Mouse (Mus musculus) left cerebral cortex, adult 9 months (tissue): ENCODE results near the gene B230104I21Rik.

Experiments used
- DNase-seq, 2 experiments: peaks; one replicate each; pipeline ENCODE4 v3.0.0; 2022; ENCODE audit warnings: low spot score in 2 of 2

B230104I21Rik gene

GRCm38 (mm10) chr4:154348197-154348786 lies 12.4 kb downstream of the B230104I21Rik start:
- DNase-seq: no peak

- no peak for DNase-seq
Observed at GRCm38 (mm10) chr4:154352246-154352645, 16.3 kb downstream of the B230104I21Rik start.

DNA sequence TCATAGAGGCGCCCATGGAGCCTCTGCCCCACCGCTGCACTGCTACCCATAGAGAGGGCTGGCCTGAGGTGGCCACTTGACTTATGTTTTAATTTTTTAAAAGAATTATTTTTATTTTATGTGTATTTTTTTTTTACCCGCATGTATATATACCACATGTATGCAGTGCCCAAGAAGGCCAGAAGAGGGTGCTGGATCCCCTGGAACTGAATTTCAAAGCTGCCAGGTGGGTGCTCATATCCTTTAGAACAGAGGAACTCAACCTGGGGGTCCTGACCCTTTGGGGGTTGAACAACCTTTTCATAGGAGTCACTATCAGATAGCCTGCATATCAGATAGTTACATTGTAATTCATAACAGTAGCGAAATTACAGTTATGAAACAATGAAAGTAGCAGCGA lies 19.5 kb downstream of the B230104I21Rik start:
- no peak for DNase-seq

DNA sequence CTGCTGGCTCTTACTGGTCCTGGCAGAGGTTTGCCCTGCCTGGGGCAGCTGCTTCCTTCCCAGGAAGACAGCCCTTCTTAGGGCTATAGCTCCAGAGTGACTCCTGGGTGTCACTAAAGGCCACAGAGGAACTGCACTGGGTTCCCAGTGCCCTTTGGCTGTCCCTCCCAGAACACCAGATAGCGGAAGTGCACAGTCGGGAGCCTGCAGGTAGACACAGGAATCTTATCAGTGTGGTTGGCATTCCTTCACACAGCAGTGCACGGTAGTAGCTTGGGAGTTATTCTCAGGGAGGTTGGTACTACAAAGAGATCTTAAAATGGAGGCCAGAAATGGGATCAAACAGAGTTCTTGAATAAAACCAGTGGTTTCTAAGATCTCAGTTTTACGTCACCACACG lies 22.4 kb downstream of the B230104I21Rik start:
- no peak for DNase-seq

DNA sequence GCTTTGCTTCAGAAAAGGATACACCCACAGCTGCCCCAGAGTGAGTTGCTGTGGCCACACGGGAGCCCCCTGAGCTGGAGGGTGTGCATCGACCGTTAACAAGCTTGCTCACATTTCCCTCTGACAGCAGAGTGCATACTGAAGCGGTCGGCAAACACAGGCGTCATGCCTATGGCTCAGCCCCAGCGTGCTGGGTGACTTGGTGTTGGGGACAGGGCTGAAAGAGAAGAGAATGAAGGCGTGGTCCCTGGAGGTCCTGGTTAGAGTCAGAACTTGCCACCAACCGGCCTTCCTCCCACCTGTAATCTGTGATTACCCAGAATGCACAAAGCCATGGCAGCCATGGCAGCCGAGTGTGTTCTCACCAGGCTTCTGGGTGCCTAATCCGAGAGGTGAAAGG lies 22.9 kb downstream of the B230104I21Rik start:
- no peak for DNase-seq

DNA sequence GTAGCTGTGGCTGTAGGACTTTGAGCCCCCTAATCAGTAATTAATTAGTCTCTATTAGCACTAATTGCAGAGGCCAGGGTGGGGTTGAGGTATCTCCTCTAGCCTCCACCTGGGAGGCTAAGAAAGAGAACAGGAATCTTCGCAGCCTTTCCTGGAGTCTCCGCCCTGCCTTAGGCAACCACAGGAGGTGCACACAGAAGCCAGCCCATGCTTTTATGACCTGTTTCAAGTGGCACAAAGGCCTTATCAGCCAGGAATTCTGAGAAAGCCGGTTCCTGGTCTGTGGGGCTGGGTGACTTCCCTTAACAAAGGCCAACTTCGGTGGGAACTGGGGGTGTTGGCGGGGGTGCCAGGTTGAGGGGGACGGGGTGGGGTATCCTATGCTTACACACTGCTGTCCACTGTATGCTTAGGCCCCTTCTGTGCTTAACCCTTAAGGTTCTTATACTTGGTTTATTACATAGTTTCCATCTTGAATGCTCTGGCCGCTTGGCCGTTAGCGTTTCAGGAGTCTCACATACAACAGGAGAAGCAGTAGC lies 23.9 kb downstream of the B230104I21Rik start:
- DNase-seq: no peak

- no peak for DNase-seq
Observed at GRCm38 (mm10) chr4:154360441-154360840, 24.5 kb downstream of the B230104I21Rik start.

- no peak for DNase-seq
Observed at GRCm38 (mm10) chr4:154360850-154361249, 24.9 kb downstream of the B230104I21Rik start.

- DNase-seq: peak in 1 of 2 experiments; percentile 34
Observed at GRCm38 (mm10) chr4:154364752-154365151, 28.8 kb downstream of the B230104I21Rik start.

- no peak for DNase-seq
Observed at GRCm38 (mm10) chr4:154366836-154367235, 30.9 kb downstream of the B230104I21Rik start.

GRCm38 (mm10) chr4:154369089-154369488 lies 33.2 kb downstream of the B230104I21Rik start:
- no peak for DNase-seq

DNA sequence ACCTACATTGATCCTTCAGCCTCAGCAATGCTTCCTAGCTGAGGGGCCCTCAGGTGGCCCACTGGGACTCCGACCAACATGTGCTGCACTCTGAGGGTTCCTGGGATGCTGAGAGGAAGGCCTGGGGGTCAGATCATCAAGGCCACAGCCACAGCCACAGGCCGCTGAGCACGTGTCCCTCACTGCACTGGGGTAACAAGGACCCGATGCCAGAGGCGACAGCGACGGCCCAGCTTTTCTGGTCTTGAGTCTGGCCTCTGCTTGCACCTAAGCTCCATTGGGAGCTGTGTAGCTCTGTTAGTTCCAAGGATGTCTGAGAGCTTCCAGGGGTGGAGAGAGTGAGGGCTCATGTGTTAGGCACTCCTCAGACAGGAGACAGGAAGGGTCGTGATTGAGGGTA lies 34.9 kb downstream of the B230104I21Rik start:
- DNase-seq: no peak

- no peak for DNase-seq
Observed at GRCm38 (mm10) chr4:154371542-154372247, 35.8 kb downstream of the B230104I21Rik start.

DNA sequence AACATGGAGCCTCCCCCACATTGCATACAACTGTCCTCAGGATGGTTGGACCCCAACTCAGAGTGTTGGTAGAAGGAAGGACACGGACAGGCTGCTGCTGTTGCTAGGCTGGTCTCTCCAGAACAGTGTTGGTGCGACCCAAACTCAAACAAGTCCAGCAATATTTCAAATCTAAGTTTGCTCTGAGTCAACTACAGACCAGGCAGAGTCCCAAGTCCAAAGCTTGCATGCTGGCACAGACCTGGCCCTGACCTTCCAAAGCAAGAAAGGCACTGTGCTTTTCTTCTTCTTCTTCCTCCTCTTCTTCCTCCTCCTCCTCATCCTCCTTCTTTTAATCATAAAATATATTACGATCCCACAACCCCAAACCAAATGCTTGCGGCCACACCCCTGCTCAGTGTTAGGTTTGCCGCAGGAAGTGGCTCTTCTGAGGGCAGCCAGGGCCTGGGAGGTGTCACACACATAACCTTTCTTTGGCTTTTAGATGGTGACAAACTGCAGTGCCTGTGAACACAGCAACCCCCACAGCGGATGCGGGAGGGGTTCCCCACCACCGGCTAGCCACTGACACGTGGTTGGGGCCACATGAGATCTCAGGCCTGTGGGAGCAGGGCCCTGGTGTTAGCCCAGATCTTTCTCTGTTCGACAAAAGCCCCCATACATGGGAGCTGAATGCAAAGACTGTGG lies 40.2 kb downstream of the B230104I21Rik start:
- DNase-seq: no peak

DNA sequence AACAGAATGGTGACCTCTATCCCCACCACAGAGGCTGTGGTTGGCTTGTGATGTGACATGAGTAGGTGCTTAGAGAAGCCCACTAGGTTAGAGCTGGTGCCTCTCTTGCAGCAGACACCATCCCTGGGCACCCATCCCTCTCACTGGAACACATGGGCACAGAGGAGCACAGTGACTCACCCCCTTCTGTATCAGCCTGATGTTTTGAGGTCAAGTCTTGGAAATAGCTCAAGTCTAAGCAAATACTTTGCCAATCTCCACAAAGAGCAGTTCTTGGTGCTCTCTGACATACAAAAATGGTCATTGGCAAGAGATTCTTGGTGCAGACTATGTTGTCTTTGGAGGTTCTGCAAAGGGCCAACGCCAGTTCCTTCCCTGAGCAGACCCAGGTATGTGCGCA lies 42.9 kb downstream of the B230104I21Rik start:
- no peak for DNase-seq

DNA sequence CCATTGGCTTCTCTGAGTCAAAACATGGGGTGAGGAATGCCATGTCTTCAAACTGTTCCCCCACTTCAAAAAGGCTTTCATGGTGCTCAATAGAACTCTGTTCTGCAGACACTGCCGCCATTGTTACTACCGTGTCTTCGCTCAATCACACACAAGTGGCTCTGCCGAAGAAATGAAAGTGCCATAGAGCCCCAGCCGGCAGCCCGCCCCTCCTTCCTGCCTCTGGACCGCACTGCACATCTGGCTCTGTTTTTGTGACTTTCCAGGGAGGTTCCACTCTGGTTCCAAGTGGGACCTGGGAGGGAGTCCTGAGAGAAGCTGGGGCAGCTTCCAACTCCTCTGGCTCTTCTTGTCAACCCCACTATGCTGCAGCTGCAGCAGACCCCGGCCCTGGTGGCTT lies 49.3 kb downstream of the B230104I21Rik start:
- DNase-seq: no peak

GRCm38 (mm10) chr4:154385918-154386317 lies 50.0 kb downstream of the B230104I21Rik start:
- no peak for DNase-seq

- no peak for DNase-seq
Observed at GRCm38 (mm10) chr4:154386810-154387209, 50.9 kb downstream of the B230104I21Rik start.

DNA sequence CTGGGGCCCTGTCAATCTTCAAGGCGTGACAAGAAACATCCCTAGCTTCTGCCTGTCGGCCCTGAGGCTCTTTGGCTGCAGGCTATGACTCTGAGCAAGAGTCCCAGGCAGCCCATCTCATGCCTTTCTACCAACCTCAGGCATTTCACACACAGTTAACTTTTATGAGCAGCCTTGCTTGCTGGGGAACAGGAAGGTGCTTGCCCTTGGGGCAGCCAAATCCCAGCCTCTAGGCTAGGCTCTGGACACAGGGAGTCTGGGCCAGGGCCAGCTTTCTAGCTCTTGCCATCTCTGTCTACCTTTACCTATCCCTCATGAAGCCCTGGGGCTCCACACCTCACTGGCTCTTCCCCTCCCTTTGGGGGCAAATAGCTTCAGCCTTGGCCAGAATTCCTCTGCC lies 53.7 kb downstream of the B230104I21Rik start:
- no peak for DNase-seq

- no peak for DNase-seq
Observed at GRCm38 (mm10) chr4:154390333-154391080, 54.6 kb downstream of the B230104I21Rik start.

- no peak for DNase-seq
Observed at GRCm38 (mm10) chr4:154392641-154393040, 56.7 kb downstream of the B230104I21Rik start.
